Mouse (Mus musculus): Measurements from ENCODE around the gene Zfand6. TPM values are rescaled to one million over a fixed set of nuclear protein-coding genes. Genes with fewer than 3 reads are reported as not detected.

The Zfand6 gene
- total RNA-seq, 2 experiments from 2014 or later, result 50.8 to 68.8 TPM

DNA sequence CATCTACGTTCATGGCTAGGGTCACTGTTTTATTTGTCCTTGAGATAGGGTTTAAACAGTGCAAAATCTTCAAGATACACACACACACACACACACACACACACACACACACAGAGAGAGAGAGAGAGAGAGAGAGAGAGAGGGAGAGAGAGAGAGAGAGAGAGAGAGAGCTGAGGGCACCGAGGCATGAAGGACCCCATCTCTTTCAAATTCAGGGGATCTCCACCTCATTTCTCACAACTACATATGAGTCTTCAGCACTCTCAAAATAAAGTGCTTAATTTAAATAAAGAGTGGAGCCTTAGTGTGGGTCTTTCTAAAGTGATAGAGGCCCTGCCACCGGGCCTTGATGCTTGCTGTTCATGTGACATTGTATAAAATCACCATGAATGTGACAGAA is 93.8 kb downstream of the Zfand6 start:
- no peak for ATAC-seq (replicated peaks; ENCODE audit: poor library complexity, severe bottlenecking)

DNA sequence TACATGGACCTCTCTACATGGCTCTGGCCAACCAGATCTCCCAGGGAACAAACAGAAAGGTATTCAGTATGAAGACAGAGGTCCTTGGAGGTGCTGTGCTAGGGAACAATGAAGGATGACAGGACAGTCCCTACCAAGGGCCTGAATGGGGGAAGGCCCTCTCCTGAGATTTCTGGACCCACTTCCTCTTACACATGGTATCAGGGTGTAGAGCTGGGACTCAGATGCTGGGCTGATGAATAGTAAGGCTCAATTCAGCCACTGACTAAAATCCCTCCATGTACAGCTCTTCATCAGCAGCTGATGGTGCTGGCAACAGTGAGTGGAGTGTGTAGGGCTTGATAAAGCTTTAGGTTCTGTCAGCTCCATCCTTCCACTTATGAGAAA is 94.8 kb downstream of the Zfand6 start:
- ATAC-seq (replicated peaks; ENCODE audit: poor library complexity, severe bottlenecking), result no peak

DNA sequence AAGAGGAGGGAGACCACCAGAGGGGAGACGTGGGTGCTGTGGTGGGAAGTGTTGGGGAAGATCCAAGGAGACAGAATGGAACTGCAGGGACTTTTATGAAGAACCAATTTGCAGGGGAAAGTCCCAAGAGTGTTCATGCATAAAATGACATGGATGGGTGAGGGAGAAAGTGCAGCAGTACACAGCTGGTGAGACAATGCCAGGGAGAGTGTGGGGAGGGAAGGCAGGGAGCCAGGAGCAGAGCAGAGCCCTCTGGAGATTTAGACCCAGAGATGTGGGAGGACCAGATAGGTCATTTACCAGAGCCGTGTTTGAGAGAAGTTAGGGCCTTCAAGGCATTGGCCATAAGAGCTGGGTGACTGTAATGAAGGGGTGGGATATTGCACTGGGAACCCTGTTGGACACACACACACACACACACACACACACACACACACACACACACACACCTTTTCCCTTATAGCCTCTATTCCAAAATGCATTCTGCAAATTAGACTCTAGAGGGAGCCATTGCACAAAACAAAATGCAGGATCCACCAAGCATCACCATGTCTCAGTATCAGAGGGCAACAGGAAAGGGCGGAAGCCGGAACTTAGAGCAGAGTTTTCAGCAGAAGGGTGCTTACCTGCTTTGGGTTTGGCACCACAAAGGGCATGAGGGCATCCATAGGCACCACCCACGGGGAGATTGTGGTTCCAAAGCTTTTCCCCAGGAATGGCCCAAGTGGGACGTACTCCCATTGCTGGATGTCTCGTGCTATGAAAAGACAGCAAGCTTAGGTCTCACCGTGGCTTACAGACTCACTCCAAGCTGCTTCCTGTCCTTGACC is 95.5 kb downstream of the Zfand6 start:
- ATAC-seq (replicated peaks; ENCODE audit: poor library complexity, severe bottlenecking), result peak; percentile 80

DNA sequence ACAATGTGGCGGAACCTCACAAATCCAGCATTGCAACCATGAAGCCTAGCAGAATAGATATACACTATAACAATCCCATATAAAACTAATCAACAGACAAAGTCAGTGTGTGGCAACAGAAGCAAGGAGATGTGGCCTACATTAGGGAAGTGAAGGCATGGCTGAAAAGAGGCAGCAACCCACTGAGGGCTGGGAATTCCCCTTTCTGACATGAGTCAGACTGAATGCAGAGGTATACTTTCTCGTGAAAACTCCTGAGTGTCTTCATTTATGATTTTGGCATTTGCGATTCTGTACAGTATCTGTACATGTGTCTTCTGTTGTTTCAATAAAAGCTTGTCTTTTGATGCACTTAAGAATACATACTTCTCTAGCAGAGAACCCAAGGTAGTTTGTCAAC is 98.4 kb downstream of the Zfand6 start:
- peak; percentile 55 for ATAC-seq (replicated peaks; ENCODE audit: poor library complexity, severe bottlenecking)

DNA sequence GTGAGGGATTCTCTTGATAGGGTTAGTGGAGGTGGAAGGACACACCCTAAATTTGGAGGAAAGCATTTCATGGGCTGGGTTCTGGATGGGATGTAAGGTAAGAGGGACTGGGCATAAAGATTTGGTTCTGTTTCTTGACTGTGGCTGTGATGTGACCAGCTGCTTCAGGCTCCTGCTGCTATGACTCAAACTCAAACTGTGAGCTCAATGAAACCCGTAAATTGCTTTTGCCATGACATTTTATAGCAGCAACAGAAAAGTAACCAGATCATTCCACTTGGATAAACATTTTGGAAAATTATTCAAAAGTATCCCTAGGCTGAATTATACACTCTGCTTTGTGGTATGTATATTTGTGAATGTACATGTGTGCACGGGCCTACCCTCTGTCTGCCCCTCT is 99.1 kb downstream of the Zfand6 start:
- no peak for ATAC-seq (replicated peaks; ENCODE audit: poor library complexity, severe bottlenecking)

DNA sequence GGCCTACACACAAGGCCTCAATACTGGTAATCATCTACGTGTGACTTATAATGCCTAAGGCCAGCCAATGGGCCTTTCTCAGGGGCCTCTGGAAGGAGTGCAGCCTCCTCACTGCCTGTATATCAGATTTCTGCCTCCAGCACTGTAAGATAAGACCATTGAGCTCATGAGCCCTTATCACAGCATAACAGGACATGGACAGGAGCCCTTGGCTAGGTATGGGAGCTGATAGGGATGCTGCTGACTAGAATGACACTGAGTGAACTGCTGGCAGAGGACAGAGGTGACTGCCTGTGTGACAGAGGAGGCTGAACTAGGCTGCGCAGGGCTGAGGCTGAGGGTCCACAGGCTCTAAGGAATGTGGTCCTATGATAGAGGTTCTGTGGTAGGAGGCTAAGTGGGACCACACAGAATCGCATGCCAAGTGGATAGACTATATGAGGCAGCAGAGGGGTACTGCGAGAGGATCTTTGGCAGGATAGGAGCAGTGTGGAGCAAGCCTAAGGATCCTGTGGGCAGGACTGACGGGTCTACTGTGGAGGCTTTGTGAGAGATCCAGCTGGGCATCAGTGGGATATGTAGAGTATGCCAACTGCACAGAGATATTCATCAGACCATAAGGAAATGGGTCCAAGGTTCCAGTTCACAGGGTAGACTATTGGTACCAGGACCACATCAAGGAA is 102.5 kb downstream of the Zfand6 start:
- ATAC-seq (replicated peaks; ENCODE audit: poor library complexity, severe bottlenecking), result no peak

DNA sequence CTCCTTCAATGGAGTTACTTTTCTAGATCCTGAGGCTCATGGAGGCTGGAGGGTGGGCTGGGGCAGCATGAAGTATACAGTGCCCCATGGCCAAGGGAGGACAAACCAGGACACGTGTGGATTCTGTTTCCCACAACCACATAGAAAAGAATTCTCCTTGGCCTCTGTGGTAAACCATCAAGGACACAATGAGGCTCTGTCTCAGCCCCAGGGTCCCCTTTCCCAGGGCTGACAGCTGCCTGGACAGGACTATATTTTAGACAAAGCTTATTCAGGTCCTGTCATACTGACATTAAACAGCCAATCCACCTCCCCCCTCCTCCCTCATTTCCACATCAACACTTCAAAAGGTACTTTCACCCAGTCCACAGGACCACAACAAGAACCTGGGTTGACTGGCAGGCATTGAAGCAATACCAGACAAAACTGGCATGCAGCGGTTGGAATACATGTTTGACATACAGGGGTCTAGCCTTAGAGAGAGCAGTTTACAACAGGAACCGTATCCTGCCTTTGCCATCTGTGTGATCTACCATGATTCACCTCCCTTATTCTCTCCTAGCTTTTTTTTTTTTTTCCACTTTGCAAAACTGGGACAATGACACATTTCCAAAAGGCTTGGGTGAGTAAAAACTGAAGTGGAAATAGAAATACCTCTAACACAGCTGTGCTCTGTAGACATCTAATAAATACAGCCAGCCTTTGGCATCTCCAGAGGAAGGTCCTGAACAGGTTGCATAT is 103.2 kb downstream of the Zfand6 start:
- no peak for ATAC-seq (replicated peaks; ENCODE audit: poor library complexity, severe bottlenecking)

DNA sequence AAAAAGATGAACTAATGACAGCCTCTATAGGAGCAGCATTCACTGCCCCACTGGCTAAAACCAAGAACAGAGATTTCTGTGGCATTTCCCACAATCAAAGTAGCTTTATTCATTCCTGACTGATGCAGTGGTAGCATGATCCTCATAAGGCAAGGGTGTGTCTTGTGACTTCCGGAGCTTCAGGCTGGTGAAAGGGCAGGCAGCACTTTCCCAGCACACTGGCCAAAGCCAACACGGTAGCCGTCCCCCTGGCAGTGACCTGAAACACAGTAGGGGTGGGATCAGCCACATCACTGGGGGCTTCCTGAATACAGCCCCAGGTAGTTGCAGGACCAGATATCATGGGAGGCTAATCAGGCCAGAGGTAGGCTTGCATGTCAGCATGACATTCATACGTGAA is 104.7 kb downstream of the Zfand6 start:
- no peak for ATAC-seq (replicated peaks; ENCODE audit: poor library complexity, severe bottlenecking)

DNA sequence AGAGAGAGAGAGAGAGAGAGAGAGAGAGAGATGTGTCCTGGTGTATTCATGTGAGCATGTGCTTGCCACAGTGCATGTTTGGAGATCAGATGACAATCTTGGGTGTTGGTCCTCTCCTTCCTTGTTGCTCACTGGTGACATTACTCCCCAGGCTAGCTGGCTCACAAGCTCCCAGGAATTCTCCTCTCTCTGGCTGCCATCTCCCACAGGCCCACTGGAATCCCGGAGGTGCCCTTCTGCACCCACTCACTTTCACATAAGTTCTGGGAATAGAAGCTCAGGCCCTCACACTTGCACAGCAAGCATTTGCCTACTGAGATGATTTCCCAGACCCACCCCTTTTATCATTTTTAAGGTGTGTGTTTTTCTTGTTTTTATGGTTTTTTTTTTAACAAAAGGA is 110.0 kb downstream of the Zfand6 start:
- ATAC-seq (replicated peaks; ENCODE audit: poor library complexity, severe bottlenecking), result no peak

DNA sequence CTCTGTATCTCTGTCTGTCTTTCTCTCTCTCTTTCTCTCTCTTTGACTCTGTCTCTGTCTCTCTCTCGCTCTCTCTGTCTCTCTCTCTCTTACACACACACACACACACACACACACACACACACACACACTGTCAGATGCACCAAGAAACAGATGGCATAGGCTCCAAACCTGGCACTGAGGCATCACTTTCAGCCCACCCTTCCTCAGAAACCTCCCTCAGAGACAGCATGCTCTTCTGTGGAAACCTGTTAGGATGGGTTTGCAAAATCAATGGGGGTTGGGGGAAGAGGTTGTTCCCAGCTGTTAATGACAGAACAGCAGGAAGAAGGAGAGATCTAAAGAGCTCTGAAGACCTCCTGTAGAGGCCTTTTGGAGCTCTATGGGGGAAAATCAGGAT is 110.9 kb downstream of the Zfand6 start:
- ATAC-seq (replicated peaks; ENCODE audit: poor library complexity, severe bottlenecking), result no peak

DNA sequence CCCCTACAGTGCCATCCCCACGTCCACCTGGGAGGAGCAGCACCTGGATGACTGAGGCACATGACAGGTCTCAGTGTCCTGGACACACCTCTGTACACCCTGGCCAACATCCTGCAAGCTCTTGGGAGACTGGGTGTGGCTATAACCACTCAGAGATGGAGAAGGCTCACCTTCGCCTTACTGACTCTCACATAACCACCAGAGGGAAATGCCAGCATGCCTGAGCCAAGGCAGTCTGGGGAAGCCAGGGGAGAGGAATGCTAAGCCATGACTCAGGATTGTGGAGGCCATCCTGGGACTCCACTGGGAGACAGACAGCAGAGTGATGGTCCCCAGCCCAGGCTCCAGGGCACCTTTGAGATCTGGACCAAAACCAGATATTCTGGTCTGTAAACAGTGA is 112.7 kb downstream of the Zfand6 start:
- ATAC-seq (replicated peaks; ENCODE audit: poor library complexity, severe bottlenecking), result no peak

DNA sequence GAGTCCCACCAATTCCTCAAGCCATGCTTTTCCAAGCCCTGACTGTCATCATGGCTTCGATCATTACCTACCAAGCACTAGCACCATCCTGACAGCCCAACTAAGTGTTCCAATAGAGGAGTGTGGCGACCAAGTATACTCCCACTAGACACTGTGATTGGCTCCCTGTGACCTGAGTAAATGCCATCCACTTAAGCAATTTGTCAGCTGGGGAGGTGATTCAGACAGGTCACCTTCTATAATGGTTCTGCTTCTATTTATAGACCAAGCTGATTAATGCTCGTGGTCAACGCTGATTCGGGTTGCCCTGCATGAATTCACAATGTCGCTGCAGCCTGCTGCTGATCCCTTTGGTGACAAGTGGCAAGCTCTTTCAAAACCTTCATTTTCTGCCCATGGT is 123.6 kb downstream of the Zfand6 start:
- ATAC-seq (replicated peaks; ENCODE audit: poor library complexity, severe bottlenecking), result no peak

DNA sequence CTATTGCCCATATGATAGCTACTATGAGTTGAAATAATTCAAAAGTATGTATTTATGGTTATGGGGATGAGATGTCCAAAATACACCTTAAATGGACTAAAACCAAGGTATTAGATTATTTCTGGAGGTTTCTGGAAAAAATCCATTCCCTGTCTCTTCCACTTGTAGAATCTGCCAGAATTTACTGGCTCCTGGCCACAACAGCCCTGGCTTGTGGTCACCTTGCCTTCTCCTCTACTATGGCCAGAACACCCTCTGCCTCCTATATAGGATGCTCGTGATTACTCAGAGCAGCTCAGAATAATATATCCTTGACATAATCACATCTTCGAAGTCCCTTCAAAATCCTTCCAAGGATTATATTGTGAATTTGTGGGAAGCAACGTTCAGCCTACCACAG is 125.5 kb downstream of the Zfand6 start:
- ATAC-seq (replicated peaks; ENCODE audit: poor library complexity, severe bottlenecking), result no peak

Other genes with a start within 250 kb of the Zfand6 start
- not detected in 2 replicates for gene Gm2115, start 161.0 kb downstream of the Zfand6 start, total RNA-seq (2014; fragmentation: Nextera tagmentation)
- gene Gm2115, start 161.0 kb downstream of the Zfand6 start, total RNA-seq (2017), result not detected in 2 replicates
- gene Fah, start 83.2 kb downstream of the Zfand6 start, total RNA-seq (2014; fragmentation: Nextera tagmentation), result not detected in 2 replicates
- 1.2 TPM in 1 of 2 replicates, not detected in the other for gene Fah, start 83.2 kb downstream of the Zfand6 start, total RNA-seq (2017)
- gene Olfr291, start 163.6 kb upstream of the Zfand6 start, total RNA-seq (2014; fragmentation: Nextera tagmentation), result not detected in 2 replicates
- gene Olfr291, start 163.6 kb upstream of the Zfand6 start, total RNA-seq (2017), result not detected in 2 replicates